Mouse (Mus musculus): ENCODE data around the gene Foxa2. TPM values are rescaled to one million over a fixed set of nuclear protein-coding genes. Genes with fewer than 3 reads are reported as not detected.

Foxa2 gene
- not detected in 2 replicates for polyA plus RNA-seq (2012; rRNA removed)

GRCm38 (mm10) chr2:148046799-148047165 lies at the start of gene Foxa2:
Gene Foxa2, minus strand, starts transcription at chr2:148046969.
- no peak for DNase-seq (ENCODE audit: extremely low spot score in 1 of 2, low spot score in 1 of 2)

GRCm38 (mm10) chr2:148092089-148092488 lies 45.3 kb upstream of the Foxa2 start:
- no peak for DNase-seq (ENCODE audit: extremely low spot score in 1 of 2, low spot score in 1 of 2)

GRCm38 (mm10) chr2:148091657-148092056 lies 44.9 kb upstream of the Foxa2 start:
- DNase-seq (ENCODE audit: extremely low spot score in 1 of 2, low spot score in 1 of 2) = no peak

- no peak for DNase-seq (ENCODE audit: extremely low spot score in 1 of 2, low spot score in 1 of 2)
Measured at GRCm38 (mm10) chr2:148090071-148090470, 43.3 kb upstream of the Foxa2 start.

GRCm38 (mm10) chr2:148085529-148085928 lies 38.8 kb upstream of the Foxa2 start:
- DNase-seq (ENCODE audit: extremely low spot score in 1 of 2, low spot score in 1 of 2) = no peak

GRCm38 (mm10) chr2:148085126-148085525 lies 38.4 kb upstream of the Foxa2 start:
- DNase-seq (ENCODE audit: extremely low spot score in 1 of 2, low spot score in 1 of 2) = no peak

- DNase-seq (ENCODE audit: extremely low spot score in 1 of 2, low spot score in 1 of 2) = peak in 1 of 2 experiments; percentile 60
Measured at GRCm38 (mm10) chr2:148082283-148082682, 35.5 kb upstream of the Foxa2 start.

- DNase-seq (ENCODE audit: extremely low spot score in 1 of 2, low spot score in 1 of 2) = no peak
Measured at GRCm38 (mm10) chr2:148060705-148061104, 13.9 kb upstream of the Foxa2 start.

- DNase-seq (ENCODE audit: extremely low spot score in 1 of 2, low spot score in 1 of 2) = no peak
Measured at GRCm38 (mm10) chr2:148053411-148053810, 6.6 kb upstream of the Foxa2 start.

GRCm38 (mm10) chr2:148048484-148049129 lies 1.8 kb upstream of the Foxa2 start:
- peak in 1 of 2 experiments; percentile 60 for DNase-seq (ENCODE audit: extremely low spot score in 1 of 2, low spot score in 1 of 2)

- no peak for DNase-seq (ENCODE audit: extremely low spot score in 1 of 2, low spot score in 1 of 2)
Measured at GRCm38 (mm10) chr2:148047611-148048010, 842 bp upstream of the Foxa2 start.

- no peak for DNase-seq (ENCODE audit: extremely low spot score in 1 of 2, low spot score in 1 of 2)
Measured at GRCm38 (mm10) chr2:148045937-148046798, 601 bp downstream of the Foxa2 start.

GRCm38 (mm10) chr2:148045543-148045936 lies 1.2 kb downstream of the Foxa2 start:
- DNase-seq (ENCODE audit: extremely low spot score in 1 of 2, low spot score in 1 of 2) = no peak

GRCm38 (mm10) chr2:148044877-148045539 lies 1.8 kb downstream of the Foxa2 start:
- DNase-seq (ENCODE audit: extremely low spot score in 1 of 2, low spot score in 1 of 2) = no peak

- DNase-seq (ENCODE audit: extremely low spot score in 1 of 2, low spot score in 1 of 2) = no peak
Measured at GRCm38 (mm10) chr2:148043976-148044876, 2.5 kb downstream of the Foxa2 start.

- DNase-seq (ENCODE audit: extremely low spot score in 1 of 2, low spot score in 1 of 2) = no peak
Measured at GRCm38 (mm10) chr2:148043271-148043975, 3.3 kb downstream of the Foxa2 start.

- no peak for DNase-seq (ENCODE audit: extremely low spot score in 1 of 2, low spot score in 1 of 2)
Measured at GRCm38 (mm10) chr2:148042126-148042640, 4.6 kb downstream of the Foxa2 start.

- DNase-seq (ENCODE audit: extremely low spot score in 1 of 2, low spot score in 1 of 2) = no peak
Measured at GRCm38 (mm10) chr2:148041381-148041780, 5.4 kb downstream of the Foxa2 start.

Measured in frontal cortex, adult 2 months (tissue).